Mouse (Mus musculus) midbrain, embryonic 16.5 days (tissue): ENCODE measurements around the gene Adora3. TPM values are rescaled to one million over a fixed set of nuclear protein-coding genes. Genes with fewer than 3 reads are reported as not detected.

Source experiments
- ATAC-seq: fragments of 200-750 bp; cut with Nextera tagmentation; 2 replicates; pipeline ENCODE4 v1.8.0; 2017; ENCODE audit warnings: moderate TSS enrichment
- H3K27ac ChIP-seq: fragments of 300-500 bp; sonication (generic); 2 replicates; pipeline ENCODE4 v1.5.1; 2014; ENCODE audit warnings: mild to moderate bottlenecking, low read length, mixed read lengths
- H3K27me3 ChIP-seq: fragments of 300-500 bp; sonication (generic); 2 replicates; pipeline ENCODE4 v1.6.1; 2014; ENCODE audit warnings: low read depth, low read length, mixed read lengths; ENCODE audit not compliant: control insufficient read depth, insufficient read depth
- H3K36me3 ChIP-seq: fragments of 300-500 bp; sonication (generic); 2 replicates; pipeline ENCODE4 v1.6.1; 2014; ENCODE audit warnings: mild to moderate bottlenecking, low read length, moderate library complexity, mixed read lengths; ENCODE audit not compliant: control insufficient read depth, insufficient read depth
- H3K4me1 ChIP-seq: fragments of 300-500 bp; sonication (generic); 2 replicates; pipeline ENCODE4 v1.6.1; 2014; ENCODE audit warnings: mild to moderate bottlenecking, low read length, mixed read lengths; ENCODE audit not compliant: control insufficient read depth, insufficient read depth
- H3K4me2 ChIP-seq: fragments of 300-500 bp; sonication (generic); 2 replicates; pipeline ENCODE4 v1.6.1; 2014; ENCODE audit warnings: mild to moderate bottlenecking, low read length, mixed read lengths
- H3K4me3 ChIP-seq: fragments of 300-500 bp; sonication (generic); 2 replicates; pipeline ENCODE4 v1.5.1; 2014; ENCODE audit warnings: low read depth, mild to moderate bottlenecking, low read length, moderate library complexity, mixed read lengths
- H3K9ac ChIP-seq: fragments of 300-500 bp; sonication (generic); 2 replicates; pipeline ENCODE4 v1.6.1; 2014; ENCODE audit warnings: low read depth, low read length, mixed read lengths
- H3K9me3 ChIP-seq: fragments of 300-500 bp; sonication (generic); replicated peaks from 2 replicates; pipeline ENCODE4 v1.6.1; 2014; ENCODE audit warnings: mild to moderate bottlenecking, low read length, mixed read lengths; ENCODE audit not compliant: control insufficient read depth, poor library complexity, severe bottlenecking
- WGBS: fragments of 180-500 bp; shearing (Covaris S2); extraction: QIAGEN DNeasy Blood & Tissue Kit; methylation state at CpG from one replicate; pipeline ENCODE4 v1.1.7; 2014; 5-methylcytosine and 5-hydroxymethylcytosine counted together
- polyA plus RNA-seq: library from polyadenylated mRNA; unstranded; fragments of >200 nt; fragmentation: Nextera tagmentation; extraction: Ambion mirVana; gene quantifications from 2 replicates; pipeline ENCODE4 v1.2.1, GENCODE M21; 2015

Adora3 gene
- polyA plus RNA-seq, 1 experiment from 2014 or later, result 0.14 TPM

- 89% methylated on average over 3 of the region's 3 CpGs for WGBS
- Histone ChIP-seq H3K9me3 (no peaks in the 10 kb centered on the region), H3K27ac (no peak overlapping the region), H3K4me3 (no peak overlapping the region), H3K9ac (no peak overlapping the region), H3K4me2 (no peak overlapping the region), H3K36me3 (no peaks in the 10 kb centered on the region), H3K27me3 (no peaks in the 10 kb centered on the region), H3K4me1 (no peaks in the 10 kb centered on the region)
- ATAC-seq, result no peak
Observed at GRCm38 (mm10) chr3:105838655-105839054, 32.0 kb upstream of the Adora3 start.

GRCm38 (mm10) chr3:105839836-105840235 lies 30.8 kb upstream of the Adora3 start:
- no peak for ATAC-seq
- H3K9ac ChIP-seq, result no peak overlapping the region
- WGBS, result 93% methylated on average over 4 of the region's 4 CpGs
- H3K4me2 ChIP-seq, result no peak overlapping the region
- no peaks in the 10 kb centered on the region for H3K4me1 ChIP-seq
- H3K27me3 ChIP-seq, result no peaks in the 10 kb centered on the region
- no peaks in the 10 kb centered on the region for H3K36me3 ChIP-seq
- H3K27ac ChIP-seq, result no peak overlapping the region
- H3K9me3 ChIP-seq, result no peaks in the 10 kb centered on the region
- H3K4me3 ChIP-seq, result no peak overlapping the region

GRCm38 (mm10) chr3:105846294-105847069 lies 24.2 kb upstream of the Adora3 start:
- ATAC-seq, result no peak
- no peaks in the 10 kb centered on the region for H3K4me1 ChIP-seq
- H3K4me2 ChIP-seq, result no peak overlapping the region
- 76% methylated on average over 7 of the region's 7 CpGs for WGBS
- no peak overlapping the region for H3K4me3 ChIP-seq
- H3K27ac ChIP-seq, result no peak overlapping the region
- H3K36me3 ChIP-seq, result no peaks in the 10 kb centered on the region
- H3K9ac ChIP-seq, result no peak overlapping the region
- no peaks in the 10 kb centered on the region for H3K9me3 ChIP-seq
- no peaks in the 10 kb centered on the region for H3K27me3 ChIP-seq

GRCm38 (mm10) chr3:105853781-105854180 lies 16.9 kb upstream of the Adora3 start:
- no peak for ATAC-seq
- Histone ChIP-seq H3K4me1 (no peaks in the 10 kb centered on the region), H3K27ac (no peak overlapping the region), H3K4me3 (no peak overlapping the region), H3K27me3 (no peaks in the 10 kb centered on the region), H3K9me3 (no peaks in the 10 kb centered on the region), H3K36me3 (no peaks in the 10 kb centered on the region), H3K9ac (no peak overlapping the region), H3K4me2 (no peak overlapping the region)
- 84% methylated on average over 8 of the region's 8 CpGs for WGBS

GRCm38 (mm10) chr3:105854786-105855185 lies 15.9 kb upstream of the Adora3 start:
- H3K9me3 ChIP-seq, result no peaks in the 10 kb centered on the region
- no peak overlapping the region for H3K27ac ChIP-seq
- H3K9ac ChIP-seq, result no peak overlapping the region
- no peak for ATAC-seq
- no peak overlapping the region for H3K4me2 ChIP-seq
- H3K4me3 ChIP-seq, result no peak overlapping the region
- no peaks in the 10 kb centered on the region for H3K27me3 ChIP-seq
- H3K4me1 ChIP-seq, result no peaks in the 10 kb centered on the region
- whole genome bisulfite sequencing, result 71% methylated on average over 4 of the region's 4 CpGs
- H3K36me3 ChIP-seq, result no peaks in the 10 kb centered on the region

GRCm38 (mm10) chr3:105857513-105857912 lies 13.1 kb upstream of the Adora3 start:
- no peaks in the 10 kb centered on the region for H3K4me1 ChIP-seq
- no peaks in the 10 kb centered on the region for H3K27me3 ChIP-seq
- WGBS, result 72% methylated on average over 5 of the region's 5 CpGs
- H3K4me2 ChIP-seq, result no peak overlapping the region
- H3K27ac ChIP-seq, result no peak overlapping the region
- no peaks in the 10 kb centered on the region for H3K36me3 ChIP-seq
- no peaks in the 10 kb centered on the region for H3K9me3 ChIP-seq
- no peak for ATAC-seq
- no peak overlapping the region for H3K4me3 ChIP-seq
- no peak overlapping the region for H3K9ac ChIP-seq

GRCm38 (mm10) chr3:105861747-105862366 lies 8.8 kb upstream of the Adora3 start:
- H3K4me2 ChIP-seq, result no peak overlapping the region
- WGBS, result 44% methylated on average over 7 of the region's 7 CpGs
- H3K27me3 ChIP-seq, result no peaks in the 10 kb centered on the region
- no peak overlapping the region for H3K9ac ChIP-seq
- H3K9me3 ChIP-seq, result no peaks in the 10 kb centered on the region
- H3K4me1 ChIP-seq, result no peaks in the 10 kb centered on the region
- H3K27ac ChIP-seq, result no peak overlapping the region
- H3K36me3 ChIP-seq, result no peaks in the 10 kb centered on the region
- ATAC-seq, result no peak
- H3K4me3 ChIP-seq, result no peak overlapping the region

- WGBS, result 74% methylated on average over 1 of the region's 1 CpGs
- H3K36me3 ChIP-seq, result no peaks in the 10 kb centered on the region
- H3K27me3 ChIP-seq, result no peaks in the 10 kb centered on the region
- no peaks in the 10 kb centered on the region for H3K9me3 ChIP-seq
- no peak overlapping the region for H3K4me3 ChIP-seq
- H3K4me1 ChIP-seq, result no peaks in the 10 kb centered on the region
- H3K27ac ChIP-seq, result no peak overlapping the region
- no peak overlapping the region for H3K4me2 ChIP-seq
- ATAC-seq, result no peak
- H3K9ac ChIP-seq, result no peak overlapping the region
Observed at GRCm38 (mm10) chr3:105864123-105864522, 6.5 kb upstream of the Adora3 start.

GRCm38 (mm10) chr3:105865122-105865521 lies 5.5 kb upstream of the Adora3 start:
- Histone ChIP-seq H3K27me3 (no peaks in the 10 kb centered on the region), H3K4me2 (no peak overlapping the region), H3K4me3 (no peak overlapping the region), H3K36me3 (no peaks in the 10 kb centered on the region), H3K4me1 (no peaks in the 10 kb centered on the region), H3K27ac (no peak overlapping the region), H3K9me3 (no peaks in the 10 kb centered on the region), H3K9ac (no peak overlapping the region)
- 84% methylated on average over 9 of the region's 9 CpGs for WGBS
- ATAC-seq, result no peak
